Mouse (Mus musculus) mesoderm, embryonic 11.5 days (tissue): ENCODE data around the gene Zmym4.
A peak's percentile ranks its signal among the peaks of the same experiment; 100 is the strongest.

ENCODE experiments used
- DNase-seq: peaks from one replicate; pipeline ENCODE4 v3.0.0-alpha.2; 2012; ENCODE audit warnings: low read depth, low spot score

The Zmym4 gene

GRCm38 (mm10) chr4:126943421-126943820, 24.5 kb downstream of the Zmym4 start:
- DNase-seq, result no peak

- no peak for DNase-seq
These were observed 25.1 kb downstream of the Zmym4 start for GRCm38 (mm10) chr4:126942846-126943245.

GRCm38 (mm10) chr4:126927701-126928100, 40.2 kb downstream of the Zmym4 start:
- no peak for DNase-seq

- no peak for DNase-seq
These were observed 78.1 kb downstream of the Zmym4 start for GRCm38 (mm10) chr4:126889879-126890278.

GRCm38 (mm10) chr4:126885953-126886352, 82.0 kb downstream of the Zmym4 start:
- peak; percentile 8 for DNase-seq

DNA sequence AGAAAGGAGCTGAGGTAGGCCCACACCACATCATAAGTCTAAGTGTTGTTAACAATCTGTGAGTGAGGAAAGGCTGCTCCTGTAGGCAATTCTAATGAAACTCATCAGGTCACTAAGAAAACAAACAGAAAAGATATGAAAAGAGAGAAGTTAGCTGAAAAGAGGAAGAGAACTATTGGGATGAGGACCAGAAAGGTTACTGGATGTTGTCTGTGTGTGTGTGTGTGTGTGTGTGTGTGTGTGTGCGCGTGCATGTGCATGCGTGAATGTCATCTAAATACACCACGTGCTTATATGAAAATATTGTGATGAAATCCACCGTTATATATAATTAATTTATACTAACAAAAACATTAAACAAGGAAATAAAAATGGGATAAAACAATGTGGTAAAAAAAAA, 84.3 kb downstream of the Zmym4 start:
- DNase-seq, result no peak

- no peak for DNase-seq
These were observed 88.2 kb downstream of the Zmym4 start for GRCm38 (mm10) chr4:126879560-126880275.

- DNase-seq, result no peak
These were observed 95.2 kb downstream of the Zmym4 start for GRCm38 (mm10) chr4:126872717-126873116.

GRCm38 (mm10) chr4:126868699-126869098, 99.2 kb downstream of the Zmym4 start:
- DNase-seq, result no peak

GRCm38 (mm10) chr4:126861514-126862266, 106.2 kb downstream of the Zmym4 start:
- no peak for DNase-seq

DNA sequence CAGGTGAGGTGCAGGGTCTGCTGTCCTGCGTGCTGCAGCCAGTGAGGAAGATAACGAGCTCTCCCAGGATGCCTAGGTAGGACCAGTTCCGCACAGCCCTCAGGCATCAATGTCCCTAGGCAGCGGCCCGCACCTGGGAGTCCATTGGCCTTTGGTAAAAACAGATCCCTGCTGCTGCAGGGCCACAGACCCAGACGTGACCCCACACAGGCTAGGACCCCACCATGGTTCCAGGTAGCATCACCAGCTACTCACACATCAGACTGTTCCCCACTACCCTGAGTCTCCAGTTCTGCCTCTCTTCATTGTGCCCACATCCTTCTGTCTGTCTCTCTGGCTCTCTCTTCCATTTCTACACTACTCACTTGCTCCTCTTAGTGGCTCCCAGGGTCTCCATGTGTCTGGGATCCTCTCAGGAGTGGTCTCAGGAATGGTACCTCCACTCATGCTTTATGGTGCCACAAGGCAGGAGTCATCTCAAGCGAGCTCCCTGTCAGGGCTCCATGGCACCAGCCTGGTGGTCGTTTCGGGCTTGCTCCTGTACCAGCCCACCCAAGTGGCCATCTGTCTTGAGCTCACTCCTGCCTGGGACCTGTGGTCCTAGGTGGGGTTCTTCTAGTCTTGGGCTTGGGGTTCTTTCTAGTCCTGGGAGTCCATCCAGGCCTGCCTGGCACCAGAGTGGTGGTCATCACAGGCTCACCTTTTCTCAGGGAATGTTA, 107.5 kb downstream of the Zmym4 start:
- no peak for DNase-seq

DNA sequence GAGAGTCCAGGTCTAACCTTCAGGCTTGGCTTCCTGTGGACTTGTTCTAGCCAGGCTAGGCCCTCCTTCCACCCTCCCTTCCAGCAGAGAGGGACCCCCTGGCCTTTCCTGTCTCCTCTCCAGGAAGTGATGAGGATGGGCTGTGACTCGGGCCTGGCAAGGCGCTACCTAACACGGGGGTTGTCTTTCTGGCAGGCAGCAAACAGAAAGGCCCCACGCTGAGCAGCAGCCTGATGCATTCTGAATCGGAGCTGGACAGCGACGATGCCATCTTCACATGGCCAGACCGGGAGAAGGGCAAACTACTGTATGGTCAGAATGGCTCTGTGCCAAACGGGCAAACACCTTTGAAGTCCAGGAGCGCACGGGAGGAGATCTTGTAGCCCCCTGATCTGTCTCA, 115.0 kb downstream of the Zmym4 start:
- DNase-seq, result no peak

- DNase-seq, result no peak
These were observed 117.2 kb downstream of the Zmym4 start for GRCm38 (mm10) chr4:126850778-126851080.

DNA sequence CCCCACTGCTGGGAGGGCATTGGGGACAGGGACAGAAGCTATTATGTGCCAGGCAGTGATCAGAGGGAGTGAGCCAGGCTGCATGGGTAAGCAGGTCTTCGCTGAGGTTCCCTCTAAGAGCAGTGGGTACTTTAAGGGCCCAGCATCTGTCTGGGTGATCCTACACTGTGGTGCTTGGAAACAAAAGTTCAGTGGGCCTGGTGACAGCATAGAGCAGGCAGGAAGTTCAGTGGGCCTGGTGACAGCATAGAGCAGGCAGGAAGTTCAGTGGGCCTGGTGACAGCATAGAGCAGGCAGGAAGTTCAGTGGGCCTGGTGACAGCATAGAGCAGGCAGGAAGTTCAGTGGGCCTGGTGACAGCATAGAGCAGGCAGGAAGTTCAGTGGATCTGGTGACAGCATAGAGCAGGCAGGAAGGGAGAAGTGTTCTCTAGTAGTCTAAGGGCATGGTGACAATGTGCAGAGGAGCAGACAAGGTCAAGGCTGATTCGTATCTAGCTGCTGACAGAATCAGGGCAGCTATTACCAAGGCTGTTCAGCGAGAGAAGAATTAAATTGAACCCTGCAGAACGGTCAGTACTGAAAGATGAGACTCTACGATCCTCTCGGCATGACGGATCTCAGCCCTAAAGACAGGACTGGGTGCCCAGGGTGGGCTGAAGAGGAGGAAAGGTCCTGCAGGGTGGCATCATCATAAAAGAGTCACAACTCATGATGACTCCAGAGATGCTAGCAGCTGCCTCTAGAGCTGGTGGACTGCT, 117.7 kb downstream of the Zmym4 start:
- no peak for DNase-seq

DNA sequence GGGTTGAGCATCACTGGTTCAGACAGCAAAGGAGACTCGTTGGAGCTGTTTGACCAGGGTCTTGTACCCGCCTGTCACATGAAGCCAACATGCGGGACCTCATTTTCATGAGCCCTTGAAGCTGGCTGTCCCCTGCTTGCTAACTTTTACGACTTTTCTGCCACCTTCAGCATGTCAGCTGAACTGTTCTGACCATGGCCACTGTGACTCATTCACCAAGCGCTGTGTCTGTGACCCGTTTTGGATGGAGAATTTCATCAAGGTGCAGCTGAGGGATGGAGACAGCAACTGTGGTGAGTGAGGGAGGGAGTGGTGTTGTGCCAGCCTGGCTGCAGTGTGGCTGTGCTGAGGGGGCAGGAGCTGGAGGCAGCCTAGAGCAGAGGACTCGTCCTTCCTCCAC, 121.0 kb downstream of the Zmym4 start:
- DNase-seq, result no peak

GRCm38 (mm10) chr4:126845664-126846063, 122.3 kb downstream of the Zmym4 start:
- DNase-seq, result no peak

GRCm38 (mm10) chr4:126842911-126843310, 125.0 kb downstream of the Zmym4 start:
- no peak for DNase-seq

DNA sequence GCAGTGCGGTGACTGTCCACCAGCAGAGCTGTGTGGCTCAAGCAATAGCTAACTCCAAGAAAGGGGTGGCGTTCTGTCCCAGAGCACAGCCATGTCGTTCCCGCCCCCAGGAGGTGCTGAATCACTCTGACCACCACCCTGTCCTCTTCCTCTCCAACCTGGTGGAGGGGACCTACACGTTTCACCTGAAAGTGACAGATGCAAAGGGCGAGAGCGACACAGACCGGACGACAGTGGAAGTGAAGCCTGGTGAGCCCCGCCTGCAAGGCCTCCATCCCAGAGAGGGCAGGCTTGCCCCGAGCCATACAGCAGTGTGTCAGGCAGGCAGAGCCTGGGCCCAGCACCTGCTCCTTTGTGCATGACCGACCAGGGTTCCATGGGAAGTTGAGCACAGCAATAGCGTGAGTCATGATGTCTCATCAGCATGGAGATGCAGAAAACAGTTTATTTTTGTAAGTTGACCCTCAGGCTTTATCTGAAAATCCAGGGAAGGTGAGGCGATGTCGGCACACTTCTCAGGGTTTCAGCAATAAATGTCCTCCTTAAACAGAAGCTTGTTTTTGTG, 126.9 kb downstream of the Zmym4 start:
- DNase-seq, result no peak

DNA sequence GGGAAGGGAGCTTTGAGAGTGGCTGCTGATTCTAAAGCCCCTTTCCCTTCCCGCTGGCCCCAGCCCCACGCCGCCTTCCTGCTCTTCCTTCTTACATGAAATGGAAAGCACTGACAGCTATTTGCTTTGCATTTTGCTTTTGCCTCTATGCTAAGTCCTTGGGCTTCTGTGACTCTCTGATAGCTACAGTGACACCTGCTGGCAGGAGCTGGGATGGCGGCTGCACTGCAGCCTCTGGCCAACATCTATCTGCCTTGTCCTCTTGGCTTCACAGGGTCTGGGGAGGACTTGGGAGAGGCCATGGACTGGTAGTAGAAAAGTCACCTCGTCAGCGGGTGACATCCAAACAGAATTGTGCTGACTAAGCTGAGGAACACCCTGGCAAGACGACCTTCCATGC, 128.1 kb downstream of the Zmym4 start:
- DNase-seq, result peak; percentile 84

- DNase-seq, result no peak
These were observed 129.1 kb downstream of the Zmym4 start for GRCm38 (mm10) chr4:126838799-126839198.

DNA sequence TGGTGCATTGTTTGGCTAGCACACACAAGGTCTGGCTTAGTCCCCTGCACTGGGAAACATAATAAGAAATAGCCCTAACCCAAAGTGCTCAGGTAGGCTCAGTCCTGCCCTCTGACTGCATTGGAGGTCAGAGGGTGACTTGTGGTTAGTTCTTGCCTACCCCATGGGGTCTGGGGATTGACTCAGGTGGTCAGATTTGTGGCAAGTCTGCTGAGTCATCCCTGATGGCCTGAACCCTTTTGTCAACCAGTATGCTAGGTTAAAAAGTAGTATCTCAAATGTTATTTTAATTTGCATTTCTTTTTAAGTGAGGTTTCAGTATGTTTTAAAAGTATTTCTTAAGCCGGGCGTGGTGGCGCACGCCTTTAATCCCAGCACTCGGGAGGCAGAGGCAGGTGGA, 136.8 kb downstream of the Zmym4 start:
- no peak for DNase-seq

DNA sequence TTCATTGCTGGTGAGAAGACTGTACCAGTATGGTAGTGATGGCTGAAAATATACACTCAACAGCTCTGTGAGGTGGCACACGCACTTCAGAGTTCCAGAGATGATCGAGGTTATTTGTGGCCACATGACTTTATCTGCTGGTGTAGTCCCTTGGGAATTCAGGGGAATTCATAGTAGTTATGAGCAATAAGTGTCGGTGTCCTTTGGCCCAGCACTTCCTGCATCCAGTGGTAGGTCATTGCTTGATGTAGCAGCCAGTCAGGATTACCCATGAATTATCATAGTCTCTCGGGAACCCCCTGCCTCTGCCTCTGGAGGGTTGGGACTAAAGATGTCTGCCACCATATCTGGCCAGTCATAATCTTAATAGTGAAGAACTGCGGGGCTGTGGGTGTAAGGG, 144.0 kb downstream of the Zmym4 start:
- DNase-seq, result no peak
